Mouse (Mus musculus) brain, adult 2 months (tissue): Measurements from ENCODE around the gene Stk33.
"Not testable (repeated sequence)": the region's sequence is repeated elsewhere in the genome, so short reads cannot be mapped to it uniquely, and the experiment has no call there.

Experiments
- DNase-seq: peaks from one replicate; pipeline ENCODE4 v3.0.0; 2011; ENCODE audit warnings: low read depth, low spot score

Gene Stk33

GRCm38 (mm10) chr7:109438781-109439591 is at the start of gene Stk33:
Gene Stk33, minus strand, starts transcription at chr7:109439081.
- peak; percentile 50 for DNase-seq

- DNase-seq, result peak; percentile 61
These were observed 45.3 kb upstream of the Stk33 start for GRCm38 (mm10) chr7:109484221-109484620.

- DNase-seq, result peak; percentile 24
These were observed 41.9 kb upstream of the Stk33 start for GRCm38 (mm10) chr7:109480765-109481197.

GRCm38 (mm10) chr7:109477926-109478325 is 39.0 kb upstream of the Stk33 start:
- no peak for DNase-seq

DNA sequence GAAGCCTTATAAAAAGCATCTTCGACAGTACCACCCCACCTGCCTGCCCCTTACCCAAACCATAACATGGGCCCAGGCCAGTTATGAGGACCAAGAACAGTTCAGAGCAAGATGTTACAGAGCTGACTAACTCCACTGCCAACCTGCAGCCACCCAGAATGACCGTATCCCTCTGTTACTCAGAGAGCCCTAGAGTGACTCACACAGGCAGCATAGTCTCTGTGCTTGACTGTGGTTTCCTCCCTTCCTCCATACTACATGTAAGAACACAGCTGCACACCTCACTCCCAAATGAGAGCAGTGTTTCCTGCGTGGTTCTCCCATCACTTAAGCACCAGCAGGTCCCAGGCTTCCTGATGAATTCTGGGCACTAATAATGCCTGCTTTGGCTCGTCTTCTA is 31.8 kb upstream of the Stk33 start:
- DNase-seq, result peak; percentile 37

- DNase-seq, result peak; percentile 60
These were observed 29.4 kb upstream of the Stk33 start for GRCm38 (mm10) chr7:109468262-109468701.

DNA sequence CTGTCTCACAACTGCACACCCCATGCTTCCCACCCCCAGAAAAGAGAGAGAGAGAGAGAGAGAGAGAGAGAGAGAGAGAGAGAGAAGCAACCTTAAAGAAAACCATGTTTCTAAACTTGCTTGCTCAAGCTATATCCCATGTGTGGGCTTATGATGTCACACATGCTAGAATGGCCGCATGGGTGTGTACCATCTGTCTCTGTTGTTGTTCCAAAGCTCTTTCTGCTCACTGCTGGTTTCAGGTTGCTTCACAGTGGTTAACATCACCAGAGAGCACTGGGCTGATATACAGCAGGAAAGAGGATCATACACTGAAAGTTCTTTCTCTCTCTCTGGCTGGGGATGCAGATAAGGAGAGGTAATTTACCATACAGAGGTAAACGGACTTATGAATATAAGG is 28.7 kb upstream of the Stk33 start:
- peak; percentile 74 for DNase-seq

GRCm38 (mm10) chr7:109460698-109461097 is 21.8 kb upstream of the Stk33 start:
- no peak for DNase-seq

- DNase-seq, result no peak
These were observed 17.7 kb upstream of the Stk33 start for GRCm38 (mm10) chr7:109456563-109456962.

- no peak for DNase-seq
These were observed 16.9 kb upstream of the Stk33 start for GRCm38 (mm10) chr7:109455748-109456147.

GRCm38 (mm10) chr7:109454856-109455255 is 16.0 kb upstream of the Stk33 start:
- no peak for DNase-seq

- no peak for DNase-seq
These were observed 9.2 kb upstream of the Stk33 start for GRCm38 (mm10) chr7:109448060-109448459.

GRCm38 (mm10) chr7:109445012-109445411 is 6.1 kb upstream of the Stk33 start:
- peak; percentile 75 for DNase-seq

GRCm38 (mm10) chr7:109442739-109443138 is 3.9 kb upstream of the Stk33 start:
- no peak for DNase-seq

DNA sequence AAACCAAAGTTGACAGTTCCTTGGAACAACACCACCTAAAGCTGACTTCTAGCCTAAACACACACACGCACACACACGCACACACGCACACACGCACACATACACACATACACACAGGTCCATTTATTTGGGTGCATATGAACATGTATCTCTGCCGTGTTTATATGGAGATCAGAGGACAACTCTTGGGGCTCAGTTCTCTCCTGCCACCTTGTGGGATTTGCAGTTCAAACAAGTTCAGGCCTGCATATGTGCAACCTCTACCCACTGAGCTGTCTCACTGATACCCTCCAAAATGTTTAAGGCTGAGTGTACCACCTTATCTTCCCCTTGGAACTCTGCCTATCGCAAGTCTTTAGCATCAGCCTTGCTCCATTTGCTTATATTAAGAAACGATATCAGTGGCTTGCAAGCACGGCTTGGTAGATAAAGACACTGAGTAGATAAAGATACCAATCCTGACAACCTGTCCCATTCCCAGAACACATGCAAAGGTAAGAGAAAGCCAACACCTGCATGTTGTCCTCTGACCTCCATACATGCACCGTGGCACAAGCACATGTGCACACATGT is 1.9 kb upstream of the Stk33 start:
- DNase-seq, result peak; percentile 24

DNA sequence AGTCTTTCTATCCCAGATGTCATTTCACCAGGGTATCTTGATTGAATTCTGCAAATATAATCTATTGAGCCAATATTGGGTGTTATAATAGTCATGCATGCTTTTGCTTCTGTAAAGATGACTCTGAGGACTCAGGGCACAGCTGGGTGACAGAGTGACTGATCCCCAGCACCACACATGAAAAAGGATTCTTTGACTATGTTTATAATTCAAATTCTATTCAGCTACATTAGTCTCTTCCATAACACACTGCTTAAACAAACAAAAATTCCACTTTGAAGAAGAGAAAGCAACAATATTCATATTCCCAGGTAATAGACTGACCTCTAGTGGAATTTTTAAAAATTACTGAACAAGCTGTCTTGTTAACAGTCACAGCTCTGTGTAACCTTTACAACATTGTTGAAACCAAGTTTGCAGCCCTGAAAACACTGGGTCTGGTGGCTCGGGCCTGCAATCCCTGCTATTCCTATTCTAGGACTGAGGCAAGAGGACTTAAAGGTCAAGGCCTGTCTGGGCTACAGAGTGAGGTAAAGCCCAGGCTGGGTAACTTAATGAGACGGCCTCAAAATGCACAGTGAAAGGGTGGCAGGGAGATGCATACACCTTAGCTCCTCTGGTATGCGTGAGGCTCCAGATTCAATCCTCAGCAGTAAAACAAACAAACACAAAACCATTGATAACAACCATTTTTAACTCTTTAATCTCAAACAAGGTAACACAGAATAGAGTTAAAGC is 14.3 kb downstream of the Stk33 start:
- DNase-seq, result peak; percentile 48

GRCm38 (mm10) chr7:109422803-109423202 is 16.1 kb downstream of the Stk33 start:
- DNase-seq, result no peak

DNA sequence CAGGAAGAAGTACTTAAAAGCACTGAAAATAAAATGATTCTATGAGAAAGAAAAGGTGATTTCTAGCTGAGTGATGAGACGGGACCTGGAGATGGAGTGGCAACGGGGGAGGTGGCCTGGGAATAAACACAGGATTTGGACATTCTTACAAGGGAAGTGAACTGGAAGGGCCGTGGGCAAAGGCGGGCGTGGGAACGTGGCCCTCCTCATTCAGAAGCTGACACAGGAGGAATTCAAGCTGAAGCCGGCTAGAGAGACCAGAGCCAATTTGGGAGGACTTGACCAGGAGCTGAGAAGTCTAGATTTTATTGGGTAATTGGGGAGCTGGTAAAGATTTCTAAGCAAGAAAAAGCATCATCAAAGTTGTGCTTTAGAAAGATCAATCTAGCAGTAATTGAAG is 33.4 kb downstream of the Stk33 start:
- no peak for DNase-seq

- peak; percentile 88 for DNase-seq
These were observed 39.6 kb downstream of the Stk33 start for GRCm38 (mm10) chr7:109399299-109399698.

GRCm38 (mm10) chr7:109381131-109381530 is 57.8 kb downstream of the Stk33 start:
- no peak for DNase-seq

DNA sequence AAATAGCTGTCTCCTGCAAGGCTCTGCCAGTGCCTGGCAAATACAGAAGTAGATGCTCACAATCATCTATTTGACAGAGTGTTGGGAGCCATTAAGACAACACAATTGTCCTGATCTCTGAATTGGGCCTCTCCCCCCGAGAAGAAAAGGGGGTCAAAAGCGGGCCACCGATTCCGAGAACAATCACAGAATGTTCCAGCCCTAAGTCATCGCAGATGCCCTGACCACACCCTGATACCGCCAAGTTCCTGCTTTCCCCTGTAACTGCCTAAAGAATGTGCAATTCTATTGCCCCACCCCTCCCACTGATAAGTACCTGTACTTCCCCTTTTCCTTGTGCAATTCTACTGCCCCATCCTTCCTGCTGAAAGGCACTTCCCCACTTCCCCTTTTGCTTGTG is 65.3 kb downstream of the Stk33 start:
- not testable (repeated sequence) for DNase-seq

DNA sequence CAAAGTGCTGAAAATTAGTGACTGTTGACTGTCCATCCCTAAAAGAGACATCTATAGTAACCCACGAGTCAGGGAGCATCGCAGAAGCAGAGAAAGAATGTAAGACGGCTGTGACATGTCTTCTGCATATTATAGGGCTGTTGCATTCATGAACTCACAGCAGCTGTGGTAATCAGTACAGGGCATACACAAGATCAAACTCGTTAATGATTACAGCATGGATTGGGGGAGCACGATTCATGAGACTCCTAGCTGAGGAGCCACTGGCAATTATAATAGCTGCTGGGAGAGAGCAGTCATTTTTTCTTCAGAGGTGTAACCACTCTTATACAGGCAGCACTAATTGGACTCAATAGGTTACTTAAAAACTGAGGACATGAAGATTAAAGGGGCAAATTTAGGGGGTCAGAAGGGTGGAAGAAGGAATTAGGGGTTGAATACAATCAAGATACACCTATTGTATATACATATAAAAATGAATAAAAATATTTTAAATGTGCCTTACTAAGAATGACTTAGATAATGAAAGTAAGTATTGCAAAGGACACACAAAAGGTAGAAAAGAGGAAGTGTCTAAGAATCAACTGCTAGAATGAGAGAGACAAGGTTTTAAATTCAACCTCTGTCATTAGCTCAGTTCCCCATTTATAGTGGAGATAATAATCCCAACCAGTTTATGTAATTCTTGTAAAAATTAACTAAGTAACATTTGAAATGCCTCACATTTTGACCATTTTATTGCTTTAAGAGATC is 80.3 kb downstream of the Stk33 start:
- DNase-seq, result no peak
